ENCODE assay signal across 30 mouse cellular contexts in genomic region chr9:104612523-104612922, GRCm38 (mm10).
DNase-seq lines count a peak whose midpoint lies in the region; ATAC-seq and TF ChIP-seq lines count a peak whose summit lies in the region.
"Had no signal": no experiment of that assay in that cellular context is flagged by ENCODE, and none has a peak within 500 bp of the region (broad histone marks: within the 10 kb centered on the region; RNA-seq: fewer than 3 reads in every experiment).

No protein-coding gene starts in this region.

- H3K9me3 ChIP-seq in stomach, postnatal 0 days (ENCODE audit: control insufficient read depth, low read length), result no peaks in the 10 kb centered on the region
- H3K9me3 ChIP-seq: embryonic facial prominence, embryonic 13.5 days; forebrain, embryonic 10.5 days; forebrain, embryonic 15.5 days; hindbrain, embryonic 10.5 days; kidney, embryonic 15.5 days; limb, embryonic 13.5 days; lung, embryonic 15.5 days; midbrain, embryonic 10.5 days had no signal

- no peak for ATAC-seq in stomach, postnatal 0 days (ENCODE audit: low FRiP score, low TSS enrichment)
- ATAC-seq: forebrain, embryonic 15.5 days; hindbrain, embryonic 16.5 days; midbrain, embryonic 16.5 days had no signal

- no peaks in the 10 kb centered on the region for H3K36me3 ChIP-seq in stomach, postnatal 0 days (ENCODE audit: control insufficient read depth, insufficient read depth, low read length)
- H3K36me3 ChIP-seq: embryonic facial prominence, embryonic 13.5 days; forebrain, embryonic 10.5 days; forebrain, embryonic 15.5 days; G1E; hindbrain, embryonic 10.5 days; kidney, embryonic 15.5 days; limb, embryonic 13.5 days; lung, embryonic 15.5 days; midbrain, embryonic 10.5 days had no signal

- peak overlapping the region; percentile 40; the same call in 1 of the 2 replicates for H3K27ac ChIP-seq in left cerebral cortex, adult 2 months
- H3K27ac ChIP-seq in olfactory bulb, adult 2 months (ENCODE audit: insufficient read depth, low read depth, low read length), result peak overlapping the region; percentile 56; the same call in 1 of the 2 replicates
- no peak overlapping the region for H3K27ac ChIP-seq in stomach, postnatal 0 days (replicated peaks)
- H3K27ac ChIP-seq: embryonic facial prominence, embryonic 13.5 days; forebrain, embryonic 10.5 days; forebrain, embryonic 15.5 days; hindbrain, embryonic 10.5 days; kidney, embryonic 15.5 days; limb, embryonic 13.5 days; lung, embryonic 15.5 days; midbrain, embryonic 10.5 days had no signal

- peak; percentile 47 to 65 for DNase-seq in frontal cortex, adult 2 months (ENCODE audit: extremely low spot score in 1 of 2, low spot score in 1 of 2)
- no peak for DNase-seq in frontal cortex, postnatal 25 days (ENCODE audit: low spot score in 2 of 2)
- peak in 1 of 2 experiments; percentile 31 for DNase-seq in left cerebral cortex, adult 2 months (ENCODE audit: extremely low spot score in 1 of 2, low spot score in 2 of 2)
- DNase-seq in left cerebral cortex, postnatal 10 days (ENCODE audit: extremely low spot score in 1 of 2, low spot score in 2 of 2), result no peak
- DNase-seq in brain, adult 2 months (ENCODE audit: low read depth, low spot score), result peak; percentile 80
- no peak for DNase-seq in stomach, postnatal 0 days (ENCODE audit: low spot score)
- DNase-seq: adrenal gland, postnatal 10 days; cerebellum, adult 11 months; cerebellum, adult 9-10 months; cerebellum, postnatal 36 days; embryo, embryonic 11 days; gastrocnemius, postnatal 10 days; heart, postnatal 14 days; kidney, adult 18-20 months; kidney, postnatal 25 days; thymus, adult 2 months; thymus, postnatal 4 days had no signal

- no peaks in the 10 kb centered on the region for H3K27me3 ChIP-seq in stomach, postnatal 0 days (ENCODE audit: control insufficient read depth, insufficient read depth, low read length)
- H3K27me3 ChIP-seq: embryonic facial prominence, embryonic 13.5 days; forebrain, embryonic 15.5 days; kidney, embryonic 15.5 days; limb, embryonic 13.5 days; lung, embryonic 15.5 days had no signal

- H3K4me2 ChIP-seq in stomach, postnatal 0 days (replicated peaks; ENCODE audit: low read depth), result no peak overlapping the region
- H3K4me2 ChIP-seq: embryonic facial prominence, embryonic 13.5 days; forebrain, embryonic 15.5 days; kidney, embryonic 15.5 days; limb, embryonic 13.5 days; liver, embryonic 11.5 days; lung, embryonic 15.5 days had no signal

- no peak overlapping the region for H3K4me3 ChIP-seq in left cerebral cortex, adult 2 months
- no peak overlapping the region for H3K4me3 ChIP-seq in olfactory bulb, adult 2 months (ENCODE audit: insufficient read depth, low read depth, low read length)
- H3K4me3 ChIP-seq in stomach, postnatal 0 days (ENCODE audit: low read depth, low read length), result no peak overlapping the region
- H3K4me3 ChIP-seq: embryonic facial prominence, embryonic 13.5 days; forebrain, embryonic 10.5 days; forebrain, embryonic 15.5 days; hindbrain, embryonic 10.5 days; kidney, embryonic 15.5 days; limb, embryonic 13.5 days; lung, embryonic 15.5 days; midbrain, embryonic 10.5 days had no signal

- no peak overlapping the region for H3K9ac ChIP-seq in stomach, postnatal 0 days (ENCODE audit: low read length)
- H3K9ac ChIP-seq: embryonic facial prominence, embryonic 13.5 days; forebrain, embryonic 15.5 days; kidney, embryonic 15.5 days; limb, embryonic 13.5 days; lung, embryonic 15.5 days had no signal

- 31% methylated on average over 6 of the region's 6 CpGs for WGBS in olfactory bulb, adult 2 months
- 74% methylated on average over 6 of the region's 6 CpGs for WGBS in stomach, postnatal 0 days

- intact Hi-C loops in left cerebral cortex, adult 2 months (cut with DNase I), result no loop called here
- intact Hi-C loops in left cerebral cortex, postnatal 10 days (cut with DNase I), result no loop called here

- peaks cover 18% of the 10 kb centered on the region for H3K4me1 ChIP-seq in olfactory bulb, adult 2 months (ENCODE audit: control insufficient read depth, insufficient read depth, low read length)
- H3K4me1 ChIP-seq in stomach, postnatal 0 days (replicated peaks; ENCODE audit: control insufficient read depth, insufficient read depth), result no peaks in the 10 kb centered on the region
- H3K4me1 ChIP-seq: embryonic facial prominence, embryonic 13.5 days; forebrain, embryonic 10.5 days; hindbrain, embryonic 10.5 days; kidney, embryonic 15.5 days; limb, embryonic 13.5 days; lung, embryonic 15.5 days; midbrain, embryonic 10.5 days had no signal

- no peak for TF ChIP-seq EP300 in stomach, postnatal 0 days (optimal IDR thresholded peaks at IDR 0.05)

- TF ChIP-seq POLR2A in olfactory bulb, adult 2 months (IDR thresholded peaks at IDR 0.05; ENCODE audit: insufficient read depth, low read depth, low read length), result no peak

- TF ChIP-seq CTCF in left cerebral cortex, adult 2 months (IDR thresholded peaks at IDR 0.05), result no peak
- no peak for TF ChIP-seq CTCF in olfactory bulb, adult 2 months (IDR thresholded peaks at IDR 0.05; ENCODE audit: insufficient read depth, low read depth, low read length)
- TF ChIP-seq CTCF in stomach, postnatal 0 days (IDR thresholded peaks at IDR 0.05; ENCODE audit: low read depth), result no peak

Comparison
In these comparisons a context has a peak if more than half of its experiments do, and no peak if none do; other contexts are left out.
1. DNase-seq: peak in frontal cortex, adult 2 months (2 of 2) and brain, adult 2 months (single experiment); none in frontal cortex, postnatal 25 days (0 of 2), left cerebral cortex, postnatal 10 days (0 of 2) and stomach, postnatal 0 days (single experiment).